Mouse (Mus musculus) cerebellum, adult 11-12 months (tissue): Measurements from ENCODE around the gene Nxf2.
A peak's percentile ranks its signal among the peaks of the same experiment; 100 is the strongest.
"Not testable (repeated sequence)": the region's sequence is repeated elsewhere in the genome, so short reads cannot be mapped to it uniquely, and the experiment has no call there.

Source experiments
- DNase-seq: peaks from one replicate; pipeline ENCODE4 v3.0.0; 2022

The Nxf2 gene

DNA sequence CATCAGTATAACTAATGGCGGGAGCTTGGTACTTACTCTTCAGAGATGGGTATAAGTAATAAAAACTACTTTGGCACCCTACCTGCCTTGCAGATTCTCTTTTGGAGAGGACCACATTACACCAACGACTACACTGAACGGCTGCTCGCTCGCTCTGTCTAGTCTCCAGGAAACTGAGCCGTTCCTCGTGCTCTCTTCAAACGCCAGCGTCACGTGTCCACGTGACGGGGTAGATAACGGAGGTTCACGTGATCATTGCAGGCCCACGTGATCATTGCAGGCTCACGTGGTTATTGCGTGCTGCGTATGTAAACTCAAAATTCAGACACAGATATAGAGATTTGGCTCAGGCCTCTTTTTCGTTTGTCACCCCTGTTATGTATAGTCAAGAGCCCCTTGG is at the start of gene Nxf2:
Nxf2 (minus strand) TSS at position 209 of the 400 bp plus-strand sequence.
- peak; percentile 2 for DNase-seq

DNA sequence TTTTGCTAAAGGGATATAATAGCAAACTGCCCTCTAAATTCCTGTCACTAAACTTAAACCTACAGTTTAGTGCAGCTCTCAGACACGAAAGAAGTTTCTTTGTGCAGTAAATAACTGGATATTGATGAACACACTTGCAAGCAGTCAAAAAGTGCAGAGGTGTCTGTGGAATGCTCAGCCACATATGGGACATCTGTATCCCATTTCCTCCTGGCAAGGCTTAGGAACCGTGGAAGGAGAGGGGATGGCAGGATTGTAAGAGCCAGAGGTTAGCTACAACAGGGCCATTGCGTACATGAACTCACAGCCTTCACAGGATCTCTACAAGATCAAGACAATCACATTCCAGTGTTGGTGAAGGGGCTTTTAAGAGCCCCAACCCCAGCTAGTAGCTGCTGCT is 46.8 kb upstream of the Nxf2 start:
- DNase-seq: no peak

DNA sequence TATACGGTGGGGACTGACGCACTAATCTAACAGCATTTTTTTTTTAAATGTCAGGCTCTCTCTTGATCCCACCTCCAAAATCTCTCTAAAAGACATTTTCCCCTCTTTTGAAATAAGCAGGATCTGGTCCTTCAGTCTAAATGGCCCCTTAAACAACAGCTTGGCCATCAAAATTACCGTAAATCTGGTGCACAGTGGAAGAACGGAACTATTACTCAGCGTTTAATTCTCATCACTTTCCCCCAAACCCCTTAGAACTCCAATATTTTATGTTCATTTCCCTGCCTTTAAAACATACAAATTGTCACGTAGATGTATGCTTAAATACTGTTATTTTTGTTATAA is 44.9 kb upstream of the Nxf2 start:
- DNase-seq: no peak

DNA sequence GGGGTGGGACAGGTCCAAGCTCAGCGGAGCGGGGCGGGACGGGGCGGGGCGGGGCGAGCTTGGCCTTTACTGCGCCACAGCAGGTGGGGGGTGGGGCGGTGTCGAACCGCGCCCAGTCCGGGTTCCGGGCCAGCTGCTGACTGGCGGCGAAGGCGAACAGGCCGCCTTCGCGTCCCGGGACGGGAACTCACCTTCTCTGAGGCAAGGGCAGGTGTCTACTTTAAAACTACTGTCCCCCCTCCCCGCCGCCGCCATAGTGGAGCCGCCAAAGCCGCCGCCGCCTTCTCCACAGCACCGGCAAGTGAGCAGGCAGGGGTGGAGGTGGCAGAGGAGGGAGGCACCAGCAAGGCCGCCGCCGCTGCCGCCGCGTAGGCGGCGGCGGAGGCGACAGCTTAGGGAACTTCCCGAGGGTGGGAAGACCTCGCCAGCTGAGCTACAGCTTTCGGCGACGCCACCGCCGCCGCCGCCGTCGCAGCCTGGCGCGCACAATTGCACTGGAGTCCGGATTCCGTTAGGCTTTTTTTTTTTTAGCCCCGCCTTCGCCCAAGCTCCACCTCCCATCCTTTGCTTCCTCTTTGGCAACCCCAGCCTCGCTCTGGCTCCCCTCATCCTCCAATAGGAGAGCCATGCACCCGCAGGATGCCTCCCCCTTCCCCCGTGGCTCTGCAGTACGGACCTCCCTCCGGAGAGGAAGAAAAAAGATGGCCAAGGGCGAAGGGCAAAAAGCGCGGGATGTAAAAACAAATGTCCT is 44.3 kb upstream of the Nxf2 start, which contains the start of gene Zmat1:
Zmat1 (minus strand) TSS at position 490 of the 751 bp plus-strand sequence.
- DNase-seq: peak; percentile 95

DNA sequence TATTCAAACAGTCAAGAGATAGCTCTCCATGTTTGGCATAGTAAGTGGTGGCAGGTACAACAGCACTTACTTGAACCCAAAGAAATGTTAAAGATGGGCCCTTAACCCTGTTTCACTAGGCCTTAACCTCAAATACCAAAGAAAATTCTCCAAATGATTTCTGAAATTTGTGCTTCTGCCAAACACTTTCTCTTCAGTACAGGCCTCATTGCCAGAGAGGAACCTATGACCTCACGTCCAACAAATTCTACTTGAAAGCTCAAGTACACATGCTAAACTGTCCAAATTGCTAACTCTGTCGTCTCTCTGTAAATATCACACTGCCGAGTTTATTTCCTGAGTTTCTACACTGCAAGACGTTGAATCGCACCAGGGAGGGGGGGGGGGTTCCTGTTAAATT is 43.5 kb upstream of the Nxf2 start:
- no peak for DNase-seq

DNA sequence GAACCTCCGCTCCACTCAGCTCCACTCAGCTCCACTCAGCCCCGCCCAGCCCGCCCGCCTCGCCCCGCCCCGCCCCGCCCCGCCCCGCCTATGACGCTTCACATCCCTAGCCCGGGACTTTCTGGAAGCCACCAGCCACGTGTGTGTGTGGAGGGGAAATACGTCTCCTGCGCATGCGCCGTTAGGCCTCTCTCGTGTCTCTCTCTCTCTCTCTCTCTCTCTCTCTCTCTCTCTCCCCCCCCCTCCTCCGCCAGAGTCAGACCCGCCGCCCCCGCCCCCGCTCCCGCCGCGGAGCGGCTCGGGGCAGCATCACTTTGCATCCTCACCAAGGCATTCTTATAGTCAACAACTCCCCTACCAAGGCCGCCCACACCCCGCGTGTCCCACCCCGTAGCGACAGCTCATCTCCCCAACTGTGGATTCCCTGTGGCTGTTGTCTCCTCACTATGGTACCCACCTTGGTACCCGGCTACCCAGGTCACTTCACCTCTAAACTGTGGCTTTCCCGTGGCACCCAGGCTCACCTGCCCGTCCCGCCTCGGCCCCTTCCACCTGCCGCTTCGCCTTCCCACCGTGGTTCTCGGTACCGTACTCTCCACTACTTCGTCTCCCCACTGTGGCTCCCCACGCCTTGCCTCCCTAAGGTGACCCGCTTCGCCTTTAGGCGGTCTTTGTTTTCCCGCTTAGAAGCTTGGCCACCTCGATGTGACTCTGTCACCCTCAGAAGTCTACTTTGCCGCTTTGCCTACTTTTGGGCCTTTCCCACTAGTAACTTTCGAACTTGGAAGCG is 1.1 kb downstream of the Nxf2 start:
- DNase-seq: peak; percentile 75

DNA sequence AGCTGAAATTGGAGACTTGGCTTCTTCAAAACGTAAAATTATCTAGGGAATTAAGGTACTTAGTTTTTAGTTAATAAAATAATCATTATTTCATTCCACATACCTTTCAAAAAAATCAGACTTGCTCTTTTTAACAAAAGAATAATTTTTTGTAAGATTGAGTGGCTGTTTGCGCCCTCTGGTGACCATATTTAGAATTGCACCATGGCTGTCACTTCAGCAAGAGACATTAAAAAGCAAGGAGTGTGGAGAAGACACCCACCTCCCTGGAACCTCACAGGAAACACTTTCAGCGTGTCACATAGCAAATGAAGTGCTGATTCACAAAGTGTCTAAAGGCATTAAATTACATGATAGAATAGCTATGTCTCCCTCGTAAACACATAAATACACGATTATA is 34.2 kb downstream of the Nxf2 start:
- DNase-seq: peak; percentile 4

DNA sequence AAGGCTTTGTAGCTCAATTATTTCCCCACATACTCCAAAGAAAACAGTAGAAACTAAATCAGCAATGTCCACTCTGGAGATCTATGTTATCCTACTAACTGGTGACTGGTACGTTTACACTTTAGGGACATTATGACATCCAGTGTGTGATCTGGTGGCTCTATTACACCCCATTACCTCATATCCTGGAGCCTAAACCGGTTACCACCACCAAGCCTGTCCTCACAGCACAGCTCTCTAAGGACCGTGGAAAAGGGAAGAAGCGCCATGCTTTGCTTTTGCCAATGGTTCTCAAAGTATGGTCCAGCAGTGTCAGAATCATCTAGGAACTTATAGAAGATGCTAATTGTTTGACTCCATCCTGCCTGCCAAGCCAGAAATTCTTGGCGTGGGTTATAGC is 34.6 kb downstream of the Nxf2 start:
- no peak for DNase-seq

DNA sequence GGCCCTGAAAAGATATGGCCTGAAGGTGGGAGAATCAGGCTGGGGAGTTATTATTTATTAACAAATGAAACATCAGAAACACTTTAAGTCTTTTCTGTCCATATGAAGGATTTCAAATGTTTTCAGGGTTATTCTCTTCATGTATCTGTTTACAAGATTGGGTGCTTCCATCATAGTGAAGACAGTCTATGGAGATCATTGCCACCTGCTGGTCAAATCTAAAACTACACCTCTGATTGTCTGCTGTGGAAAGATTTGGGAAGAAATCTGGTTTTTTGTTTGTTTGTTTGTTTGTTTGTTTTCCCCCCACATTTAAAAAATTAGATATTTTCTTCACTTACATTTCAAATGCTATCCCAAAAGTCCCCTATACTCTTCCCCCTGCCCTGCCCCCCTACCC is 39.5 kb downstream of the Nxf2 start:
- no peak for DNase-seq

DNA sequence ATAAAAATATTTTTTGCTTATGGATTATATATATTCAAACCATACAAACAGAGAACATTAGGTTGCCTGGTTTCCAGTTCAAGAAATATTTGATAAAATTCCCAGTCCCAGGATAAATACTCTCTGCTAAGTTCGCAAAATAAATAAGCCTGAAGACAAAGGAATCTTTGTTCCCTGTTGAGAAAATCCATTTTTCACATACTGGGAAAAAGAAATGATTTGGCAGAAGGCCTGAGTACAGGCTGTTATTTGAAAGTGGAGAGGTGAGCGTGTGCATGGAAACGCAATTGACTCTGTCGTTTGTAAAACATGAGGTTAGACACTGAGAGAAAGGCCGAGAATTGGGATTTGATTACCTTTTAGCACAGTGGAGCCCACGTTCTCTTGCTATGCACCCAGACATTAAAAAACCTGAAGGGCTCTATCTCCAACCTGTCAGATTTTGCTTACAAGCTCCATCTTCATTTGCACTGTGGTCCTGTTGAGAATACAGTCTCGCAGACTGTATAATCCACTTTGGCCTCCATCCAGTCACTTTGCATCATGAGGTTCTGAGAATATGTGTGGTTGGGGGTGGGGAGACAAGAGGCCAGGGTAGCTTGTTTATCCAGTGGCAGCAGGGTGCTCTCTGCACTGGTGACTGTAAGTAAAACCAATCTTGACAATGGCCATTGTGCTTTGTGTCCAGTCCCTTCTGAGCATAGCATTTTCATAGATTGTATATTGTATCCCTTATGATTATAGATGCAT is 40.7 kb downstream of the Nxf2 start:
- DNase-seq: no peak

DNA sequence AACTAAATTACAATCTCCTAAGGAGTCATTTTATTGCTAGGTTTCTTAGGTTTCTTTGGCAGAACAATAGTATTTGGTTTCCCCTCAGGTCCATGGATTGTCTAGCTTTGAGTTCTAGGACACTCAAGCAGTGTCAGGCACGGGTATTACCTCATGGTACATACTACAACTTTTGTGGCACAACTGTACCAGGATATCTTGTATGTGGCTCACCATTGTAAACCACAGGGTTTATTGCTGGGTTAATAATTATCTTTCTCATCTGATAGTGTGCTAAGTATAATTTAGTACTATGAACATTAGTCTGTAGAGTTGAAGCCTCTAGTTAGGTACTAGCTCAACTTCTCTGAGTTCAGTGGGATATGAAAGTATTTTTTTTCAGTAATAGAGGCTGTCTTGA is 45.3 kb downstream of the Nxf2 start:
- DNase-seq: no peak

DNA sequence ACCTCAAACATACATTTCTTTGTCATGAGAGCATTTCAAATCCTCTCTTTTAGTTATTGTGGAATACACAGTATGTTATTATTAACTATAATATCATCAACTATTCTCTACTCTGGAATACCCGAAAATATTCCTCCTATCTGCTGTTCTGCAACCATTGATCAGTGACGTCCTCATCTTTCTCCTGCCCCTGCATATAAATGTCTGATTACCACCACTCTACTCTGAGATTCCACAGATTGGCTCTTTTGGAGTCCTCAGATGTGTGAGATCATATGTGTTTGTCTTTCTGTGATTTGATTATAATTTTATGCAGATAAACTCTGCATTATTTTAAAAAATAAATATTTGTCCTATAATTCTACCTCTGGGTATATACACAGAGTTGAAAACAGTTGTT is 48.8 kb downstream of the Nxf2 start:
- no peak for DNase-seq

DNA sequence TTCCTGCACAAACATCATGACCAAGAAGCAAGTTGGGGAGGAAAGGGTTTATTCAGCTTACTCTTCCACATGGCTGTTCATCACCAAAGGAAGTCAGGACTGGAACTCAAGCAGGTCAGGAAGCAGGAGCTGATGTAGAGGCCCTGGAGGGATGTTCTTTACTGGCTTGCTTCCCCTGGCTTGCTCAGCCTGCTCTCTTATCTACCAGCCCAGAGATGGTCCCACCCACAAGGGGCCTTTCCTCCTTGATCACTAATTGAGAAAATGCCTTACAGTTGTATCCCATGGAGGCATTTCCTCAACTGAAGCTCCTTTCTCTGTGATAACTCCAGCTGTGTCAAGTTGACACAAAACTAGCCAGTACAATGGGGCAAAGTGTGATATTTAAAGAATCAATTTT is 49.2 kb downstream of the Nxf2 start:
- DNase-seq: not testable (repeated sequence)

DNA sequence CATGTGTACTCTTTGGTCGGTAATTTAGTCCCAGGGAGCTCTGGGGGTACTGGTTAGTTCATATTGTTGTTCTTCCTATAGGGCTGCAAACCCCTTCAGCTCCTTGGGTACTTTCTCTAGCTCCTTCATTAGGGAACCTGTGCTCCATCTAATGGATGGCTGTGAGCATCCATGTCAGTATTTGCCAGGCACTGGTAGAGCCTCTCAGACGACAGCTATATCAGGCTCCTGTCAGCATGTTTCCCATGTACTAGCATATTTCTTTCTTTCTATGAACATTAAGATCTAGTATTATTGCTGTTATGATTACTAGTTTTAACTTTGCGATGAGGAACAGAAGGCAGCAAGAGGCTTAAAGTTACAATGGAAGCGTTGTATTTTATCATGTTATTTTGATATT is 49.7 kb downstream of the Nxf2 start:
- DNase-seq: no peak

DNA sequence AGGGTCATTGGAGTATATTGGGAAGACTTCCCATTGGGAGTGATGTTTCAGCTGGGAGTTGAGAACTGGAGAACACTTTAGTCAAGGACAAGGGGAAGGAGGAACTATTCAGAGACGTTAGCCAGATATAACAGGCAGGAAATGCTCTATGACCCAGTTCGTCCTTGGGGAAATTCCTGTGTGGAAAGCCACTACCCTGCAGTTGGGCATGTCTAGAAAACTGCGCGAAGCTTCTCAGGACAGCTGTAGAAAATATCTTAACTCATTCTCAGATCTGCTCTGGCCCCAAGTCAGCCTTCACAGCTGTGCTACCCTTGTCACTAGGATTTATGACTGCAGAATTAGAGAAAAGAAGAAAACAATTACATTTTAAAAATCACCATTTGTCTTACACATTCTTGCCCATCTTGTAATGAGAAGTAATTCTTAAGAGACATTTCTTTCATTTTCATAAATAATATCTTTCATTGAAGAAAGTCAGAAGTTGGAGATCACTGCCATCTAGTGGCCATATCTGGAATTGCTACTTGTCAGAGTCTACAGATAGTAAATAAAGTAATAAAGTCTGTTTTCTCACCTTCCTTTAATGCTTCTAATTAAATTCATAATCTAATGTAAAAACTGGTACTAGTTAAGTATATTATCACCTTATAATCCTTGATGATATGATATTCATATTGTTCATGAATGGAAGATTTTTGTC is 51.2 kb downstream of the Nxf2 start:
- DNase-seq: no peak

DNA sequence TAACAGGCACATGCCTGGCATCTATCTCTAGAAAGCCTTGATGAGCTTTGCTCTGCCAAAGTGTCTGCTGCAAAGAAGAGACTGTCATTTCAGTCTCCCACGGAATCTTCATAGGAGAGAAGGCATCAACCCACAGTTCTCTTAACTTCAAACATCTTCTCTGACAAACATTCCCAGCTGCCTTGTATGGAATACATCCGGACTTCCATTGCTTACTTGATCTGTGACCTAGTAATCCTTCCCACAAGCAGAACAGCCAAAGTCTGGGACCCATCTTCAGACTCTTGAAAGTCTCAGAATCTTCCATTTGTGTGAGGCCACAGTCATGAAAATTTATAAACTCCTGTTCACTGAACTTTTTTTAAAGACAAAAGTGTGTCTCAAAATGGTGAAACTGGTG is 51.7 kb downstream of the Nxf2 start:
- DNase-seq: no peak

DNA sequence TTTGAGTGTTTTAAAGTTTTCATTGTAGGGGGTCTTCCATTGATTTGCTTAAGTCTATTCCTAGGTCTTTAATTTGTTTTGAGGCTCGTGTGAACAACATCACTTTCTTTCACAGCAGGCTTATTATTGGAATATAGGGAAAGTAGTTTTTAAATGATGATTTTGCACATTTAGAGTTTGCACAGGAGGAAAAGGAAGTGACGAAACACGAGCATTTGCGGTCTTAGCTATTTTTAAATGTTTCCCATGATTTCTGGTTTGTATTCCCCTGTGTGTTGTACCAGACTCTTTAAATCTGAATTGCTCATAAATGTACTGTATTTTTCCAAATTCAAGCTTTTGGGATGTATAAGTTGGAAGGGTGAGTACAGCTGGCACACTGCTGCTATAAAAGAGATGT is 54.2 kb downstream of the Nxf2 start:
- DNase-seq: no peak
